ENCODE assay signal across 8 mouse cellular contexts in the genomic region with DNA sequence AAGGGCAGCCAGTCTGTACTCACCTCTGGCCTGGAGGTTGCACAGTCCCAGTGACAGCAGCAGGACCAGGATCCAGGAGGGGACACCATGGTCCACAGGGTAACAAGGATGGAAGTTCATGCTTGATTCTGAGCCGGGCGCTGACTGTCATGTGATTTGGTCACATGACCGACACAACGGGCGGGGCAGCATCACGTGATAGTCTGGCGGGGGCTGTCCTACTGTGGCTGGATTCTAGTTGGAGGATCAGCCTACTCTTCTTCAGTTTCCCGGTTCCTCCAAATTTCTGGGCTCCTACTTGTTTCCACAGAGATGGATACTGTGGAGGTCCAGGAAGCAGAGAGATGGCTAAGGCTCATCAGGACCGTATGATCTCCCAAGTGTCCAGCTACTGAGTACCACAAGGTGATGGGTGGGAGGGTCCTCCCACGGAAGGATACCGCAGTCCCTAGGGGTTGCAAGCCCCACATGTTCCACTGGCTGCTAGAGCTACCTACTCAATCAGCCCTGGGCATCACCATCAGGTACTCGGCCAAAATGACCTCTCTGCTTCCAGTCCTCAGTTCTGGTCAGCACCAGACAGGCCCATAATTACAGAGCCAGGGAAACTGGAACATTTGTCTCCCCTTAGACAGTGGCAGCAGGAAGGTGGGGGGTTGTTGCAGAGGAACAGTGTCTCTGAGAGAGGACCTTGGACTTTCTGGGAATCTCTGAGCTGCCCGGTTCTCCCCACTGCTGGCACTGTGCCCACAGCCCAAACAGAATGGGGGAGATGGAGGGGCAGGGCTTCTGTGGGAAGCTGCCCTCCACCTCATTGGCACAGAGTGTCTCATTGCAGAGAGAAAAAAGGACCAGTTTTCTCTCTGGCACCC. TPM values are rescaled to one million over a fixed set of nuclear protein-coding genes. Genes with fewer than 3 reads are reported as not detected.
DNase-seq lines count a peak whose midpoint lies in the region; ATAC-seq lines count a peak whose summit lies in the region.

A gene (minus strand): TSS at position 152 of the 872 bp plus-strand sequence.

- no peak within 1 kb of the TSS for H3K27ac ChIP-seq in intestine, embryonic 15.5 days

- H3K4me3 ChIP-seq in intestine, embryonic 15.5 days (replicated peaks) = peak within 1 kb of the TSS; percentile 51

- peak; percentile 87 for DNase-seq in adrenal gland, postnatal 10 days
- peak; percentile 81 for DNase-seq in embryo, embryonic 11.5 days (ENCODE audit: low read depth, low spot score)
- DNase-seq in gastrocnemius, postnatal 36 days = peak; percentile 72
- DNase-seq in left cerebral cortex, postnatal 14 days (ENCODE audit: low spot score in 2 of 2) = peak; percentile 81 to 87
- DNase-seq in right cerebral cortex, postnatal 14 days = peak; percentile 81
- peak; percentile 70 to 80 for DNase-seq in urinary bladder, postnatal 4 days (ENCODE audit: low spot score in 2 of 2)

- H3K9ac ChIP-seq in intestine, embryonic 15.5 days = peak within 1 kb of the TSS; percentile 50

- peaks cover 12% of the 10 kb centered on the region for H3K36me3 ChIP-seq in intestine, embryonic 15.5 days

- peak; percentile 83 for ATAC-seq in intestine, embryonic 15.5 days
- peak; percentile 64 for ATAC-seq in megakaryocyte-erythroid progenitor cell, adult 5-6 weeks (replicated peaks; ENCODE audit: low FRiP score, low TSS enrichment, poor library complexity, severe bottlenecking)

- WGBS in intestine, embryonic 15.5 days = 4% methylated on average over 13 of the region's 13 CpGs

- peaks cover 23% of the 10 kb centered on the region for H3K4me1 ChIP-seq in intestine, embryonic 15.5 days (replicated peaks)

- H3K4me2 ChIP-seq in intestine, embryonic 15.5 days (replicated peaks) = peak within 1 kb of the TSS; percentile 89

- H3K27me3 ChIP-seq in intestine, embryonic 15.5 days (replicated peaks) = no peaks in the 10 kb centered on the region

- H3K9me3 ChIP-seq in intestine, embryonic 15.5 days = no peaks in the 10 kb centered on the region

- intact Hi-C loops in gastrocnemius, postnatal 36 days (cut with DNase I) = no loop called here
- intact Hi-C loops in left cerebral cortex, postnatal 14 days (cut with DNase I) = no loop called here

RNA-seq across cellular contexts. Expression of the gene that starts here (rescaled TPM):
- 10 to 100 TPM; 15.4 to 19.1 TPM for total RNA-seq in adrenal gland, postnatal 10 days (2021)
- total RNA-seq in gastrocnemius, postnatal 36 days (2021) = 10 to 100 TPM in 1 of 2 experiments, 1 to 10 TPM in 1; 8.7 to 11.9 TPM
- polyA plus RNA-seq in intestine, embryonic 15.5 days (2015; fragmentation: Nextera tagmentation; extraction: Ambion mirVana) = 46.0 and 48.6 TPM in 2 replicates
- 10 to 100 TPM; 28.0 to 31.6 TPM for total RNA-seq in left cerebral cortex, postnatal 14 days (2021)
- total RNA-seq in megakaryocyte-erythroid progenitor cell, adult 5-6 weeks (2014; fragmentation: Nextera tagmentation) = 9.5 and 16.6 TPM in 2 replicates
- 22.0 and 59.0 TPM in 2 replicates for total RNA-seq in megakaryocyte-erythroid progenitor cell, adult 5-6 weeks (2017)
